Mouse (Mus musculus): Measurements from ENCODE around the gene Impdh2. TPM values are rescaled to one million over a fixed set of nuclear protein-coding genes. Genes with fewer than 3 reads are reported as not detected.

Impdh2 gene
- total RNA-seq, 1 experiment from 2014 or later = 61.0 TPM

- ATAC-seq (ENCODE audit: extremely low read depth, insufficient number of reproducible peaks, low FRiP score, poor library complexity, severe bottlenecking) = no peak
Measured at GRCm38 (mm10) chr9:108567931-108568419, 7.9 kb downstream of the Impdh2 start.

DNA sequence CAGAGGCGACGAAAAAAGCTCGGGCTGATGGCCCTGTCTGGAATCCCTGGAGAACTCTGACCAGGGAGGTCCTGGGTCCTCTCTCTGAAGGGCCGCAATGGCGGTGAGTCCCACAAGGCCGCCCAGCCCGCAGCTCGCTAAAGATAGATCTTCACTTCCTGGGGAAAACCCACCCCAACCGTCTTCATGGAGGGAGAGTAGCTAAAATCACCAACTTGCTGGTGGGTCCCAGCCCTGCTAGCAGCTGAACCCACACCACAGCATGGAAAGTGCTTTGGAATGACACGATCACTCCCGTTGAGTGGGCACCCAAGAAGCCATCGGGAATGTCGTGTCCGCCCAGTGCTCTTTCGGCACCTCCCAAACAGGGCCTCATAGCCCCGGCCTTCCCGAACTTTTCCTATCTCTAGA is 8.4 kb downstream of the Impdh2 start:
- ATAC-seq (ENCODE audit: extremely low read depth, insufficient number of reproducible peaks, low FRiP score, poor library complexity, severe bottlenecking) = no peak

DNA sequence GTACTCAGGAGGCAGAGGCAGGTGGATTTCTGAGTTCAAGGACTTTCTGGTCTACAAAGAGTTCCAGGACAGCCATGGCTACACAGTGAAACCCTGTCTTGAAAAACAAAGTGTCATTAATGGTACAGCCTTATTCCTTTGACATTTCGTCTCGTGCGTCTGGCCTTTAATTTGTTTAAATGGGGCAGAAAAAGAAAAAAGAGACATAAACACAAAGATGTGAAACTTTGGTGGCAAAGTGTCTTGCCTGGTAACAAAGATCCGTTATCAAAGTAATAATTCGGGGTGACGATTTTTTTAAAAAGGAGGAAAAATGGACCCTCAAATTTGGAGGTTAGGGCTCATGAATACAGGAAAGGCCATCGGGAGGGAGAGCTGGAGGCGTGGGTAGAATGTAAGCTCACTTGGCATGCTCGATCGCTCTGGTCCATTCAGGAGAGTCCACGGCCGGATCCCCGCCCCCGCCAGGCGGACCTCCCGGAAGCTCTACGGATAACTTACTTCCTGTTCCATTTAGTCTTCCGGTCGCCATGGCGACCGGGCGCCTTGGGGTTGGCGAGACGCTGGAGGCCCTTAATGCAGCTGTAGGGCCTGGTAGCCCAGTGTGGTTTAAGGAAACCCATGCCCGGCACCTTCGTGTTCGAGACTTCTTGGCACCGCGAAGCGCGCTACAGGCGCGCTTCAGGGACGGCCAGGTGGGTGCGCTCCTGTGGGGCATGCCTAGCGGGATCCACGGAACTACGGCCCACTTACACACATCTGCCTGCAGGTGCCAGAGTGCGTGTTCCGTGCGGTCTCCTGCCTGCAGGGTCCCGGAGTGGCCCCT is 9.5 kb downstream of the Impdh2 start, which contains the start of gene Dalrd3:
Dalrd3 (plus strand) TSS at position 506 of the 826 bp plus-strand sequence.
- peak; percentile 45 for ATAC-seq (ENCODE audit: extremely low read depth, insufficient number of reproducible peaks, low FRiP score, poor library complexity, severe bottlenecking)

GRCm38 (mm10) chr9:108570207-108570896 is 10.3 kb downstream of the Impdh2 start:
- ATAC-seq (ENCODE audit: extremely low read depth, insufficient number of reproducible peaks, low FRiP score, poor library complexity, severe bottlenecking) = peak; percentile 24

DNA sequence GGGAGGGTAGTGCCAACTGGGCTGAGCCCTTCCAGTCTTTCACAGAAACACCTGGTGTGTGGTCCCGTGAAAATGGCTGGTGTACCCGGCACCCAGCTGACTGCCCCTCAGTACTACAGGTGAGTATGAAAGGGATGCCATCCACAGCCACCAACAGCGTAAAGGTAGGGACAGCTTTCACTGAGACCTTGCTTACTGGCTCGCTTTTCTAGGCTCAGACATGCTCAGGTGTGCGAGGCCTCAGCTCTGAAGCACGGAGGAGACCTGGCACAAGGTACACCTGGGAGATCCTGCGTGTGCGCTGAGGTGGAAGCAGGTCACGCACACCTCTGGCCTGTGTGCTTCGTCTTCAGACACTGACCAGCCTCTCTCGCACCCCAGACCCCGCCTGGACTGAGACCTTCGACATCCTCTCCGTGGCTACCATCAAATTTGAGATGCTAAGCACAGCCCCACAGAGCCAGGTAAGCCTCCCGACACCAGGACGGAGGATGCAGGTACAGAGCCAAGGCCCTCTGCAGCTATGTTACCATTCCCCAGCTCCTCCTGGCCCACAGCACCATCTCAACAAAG is 11.4 kb downstream of the Impdh2 start:
- ATAC-seq (ENCODE audit: extremely low read depth, insufficient number of reproducible peaks, low FRiP score, poor library complexity, severe bottlenecking) = no peak

- ATAC-seq (ENCODE audit: extremely low read depth, insufficient number of reproducible peaks, low FRiP score, poor library complexity, severe bottlenecking) = no peak
Measured at GRCm38 (mm10) chr9:108572321-108572720, 12.2 kb downstream of the Impdh2 start.

GRCm38 (mm10) chr9:108573774-108574690 is 13.9 kb downstream of the Impdh2 start:
- no peak for ATAC-seq (ENCODE audit: extremely low read depth, insufficient number of reproducible peaks, low FRiP score, poor library complexity, severe bottlenecking)

GRCm38 (mm10) chr9:108574921-108575320 is 14.8 kb downstream of the Impdh2 start:
- ATAC-seq (ENCODE audit: extremely low read depth, insufficient number of reproducible peaks, low FRiP score, poor library complexity, severe bottlenecking) = no peak

- no peak for ATAC-seq (ENCODE audit: extremely low read depth, insufficient number of reproducible peaks, low FRiP score, poor library complexity, severe bottlenecking)
Measured at GRCm38 (mm10) chr9:108575321-108576297, 15.5 kb downstream of the Impdh2 start.

DNA sequence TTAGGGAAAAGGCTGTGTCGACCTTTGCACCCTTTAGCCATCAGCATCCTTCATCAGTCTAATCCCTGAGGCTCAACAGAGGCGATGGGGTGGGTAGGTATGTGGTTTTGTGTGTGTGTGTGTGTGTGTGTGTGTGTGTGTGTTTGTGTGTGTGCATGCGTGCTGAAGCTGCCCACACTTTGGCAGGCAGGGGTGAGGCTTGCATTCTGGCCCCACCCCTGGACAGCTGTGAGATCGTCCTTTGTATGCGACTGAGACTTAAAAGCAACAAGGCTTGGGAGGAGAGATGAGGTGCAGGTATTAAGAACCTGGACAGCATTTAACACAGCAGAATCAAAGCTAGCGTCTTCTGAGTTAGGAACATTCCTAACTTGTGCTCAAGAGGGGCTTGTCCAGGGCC is 16.9 kb downstream of the Impdh2 start:
- no peak for ATAC-seq (ENCODE audit: extremely low read depth, insufficient number of reproducible peaks, low FRiP score, poor library complexity, severe bottlenecking)

DNA sequence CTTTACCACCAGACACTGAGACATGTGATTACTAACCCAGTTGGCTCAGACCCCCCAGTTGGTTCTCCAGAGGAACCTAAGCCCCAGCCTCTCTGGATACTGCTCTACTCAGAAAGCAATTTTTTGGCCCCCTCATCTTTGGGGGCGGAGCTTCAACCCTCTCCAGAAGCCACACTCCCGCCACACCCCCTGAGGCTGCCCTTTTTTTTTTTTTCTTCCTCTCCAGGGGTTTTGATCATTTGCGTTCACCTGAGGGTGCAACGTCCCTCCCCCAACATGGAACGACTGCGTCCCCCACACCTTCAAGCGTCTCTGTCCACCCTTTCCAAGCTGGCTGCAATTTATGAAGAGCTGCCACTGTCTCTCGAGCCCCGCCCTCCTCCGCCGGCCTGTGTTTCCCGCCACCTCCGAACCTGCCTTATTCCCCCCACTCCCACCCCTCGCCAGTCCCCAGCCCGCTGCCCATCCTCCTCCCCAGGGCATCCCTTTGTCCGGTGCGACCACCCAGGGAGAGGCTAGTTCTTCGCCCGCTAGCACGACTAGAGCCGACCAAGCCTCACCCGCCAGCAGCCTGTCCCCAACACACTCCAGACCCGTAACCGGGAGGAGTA is 18.0 kb downstream of the Impdh2 start:
- no peak for ATAC-seq (ENCODE audit: extremely low read depth, insufficient number of reproducible peaks, low FRiP score, poor library complexity, severe bottlenecking)

GRCm38 (mm10) chr9:108578545-108579343 is 18.7 kb downstream of the Impdh2 start, which contains the start of gene Wdr6:
TSS of gene Wdr6 (minus strand) at chr9:108578739.
- ATAC-seq (ENCODE audit: extremely low read depth, insufficient number of reproducible peaks, low FRiP score, poor library complexity, severe bottlenecking) = peak; percentile 83

- ATAC-seq (ENCODE audit: extremely low read depth, insufficient number of reproducible peaks, low FRiP score, poor library complexity, severe bottlenecking) = no peak
Measured at GRCm38 (mm10) chr9:108579344-108579690, 19.2 kb downstream of the Impdh2 start.

- no peak for ATAC-seq (ENCODE audit: extremely low read depth, insufficient number of reproducible peaks, low FRiP score, poor library complexity, severe bottlenecking)
Measured at GRCm38 (mm10) chr9:108587571-108588180, 27.6 kb downstream of the Impdh2 start.

GRCm38 (mm10) chr9:108589229-108589628 is 29.1 kb downstream of the Impdh2 start:
- no peak for ATAC-seq (ENCODE audit: extremely low read depth, insufficient number of reproducible peaks, low FRiP score, poor library complexity, severe bottlenecking)

DNA sequence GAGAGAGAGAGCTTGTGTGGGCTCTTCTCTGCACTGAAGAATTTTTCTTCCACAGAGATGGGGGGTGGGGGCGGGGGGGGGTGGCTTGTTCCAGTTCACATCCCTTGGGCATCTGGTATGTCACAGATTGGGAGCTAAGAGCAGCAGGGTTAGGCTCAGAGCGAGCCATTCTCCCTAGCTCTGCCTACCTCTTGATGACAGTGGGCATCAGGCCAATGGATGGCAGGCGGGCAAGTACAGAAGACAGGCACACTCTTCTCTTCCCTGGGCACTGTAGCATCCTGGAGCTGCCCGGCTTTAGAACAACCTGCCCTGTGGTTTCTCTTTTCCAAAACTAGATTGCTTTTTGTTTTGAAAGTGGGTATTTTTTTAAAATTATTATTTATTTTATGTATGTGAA is 31.4 kb downstream of the Impdh2 start:
- no peak for ATAC-seq (ENCODE audit: extremely low read depth, insufficient number of reproducible peaks, low FRiP score, poor library complexity, severe bottlenecking)
